Mouse (Mus musculus) MEL (cell line): Measurements from ENCODE around the gene Cmtm2b. TPM values are rescaled to one million over a fixed set of nuclear protein-coding genes. Genes with fewer than 3 reads are reported as not detected.

Experiments
- DNase-seq: peaks from one replicate; pipeline ENCODE4 v3.0.0; 2011; ENCODE audit warnings: low read depth, low spot score
- H3K27ac ChIP-seq: 2 replicates; pipeline ENCODE4 v1.5.1; 2012; ENCODE audit warnings: low read depth, mild to moderate bottlenecking, control low read depth, low read length, moderate library complexity; ENCODE audit not compliant: control insufficient read depth
- H3K27me3 ChIP-seq, 2 experiments: fragments of 150-350 bp in 1 of 2; sonication (generic) in 1 of 2; 2 replicates each; pipeline ENCODE4 v1.6.1; 2012; ENCODE audit warnings: low read length in 2 of 2, mild to moderate bottlenecking in 2 of 2, improper control_type of control experiment in 1 of 2, moderate library complexity in 1 of 2; ENCODE audit not compliant: insufficient read depth in 2 of 2, control insufficient read depth in 1 of 2
- H3K36me3 ChIP-seq, 2 experiments: 2 replicates each; pipeline ENCODE4 v1.6.1; 2012 to 2014; ENCODE audit warnings: low read length in 2 of 2, improper control_type of control experiment in 1 of 2, inconsistent platforms in 1 of 2, mild to moderate bottlenecking in 1 of 2; ENCODE audit not compliant: insufficient read depth in 2 of 2, control insufficient read depth in 1 of 2
- H3K4me1 ChIP-seq, 2 experiments: fragments of 150-350 bp in 1 of 2; sonication (generic) in 1 of 2; 2 replicates each; pipeline ENCODE4 v1.6.1; 2012; ENCODE audit warnings: low read length in 2 of 2, improper control_type of control experiment in 1 of 2, mild to moderate bottlenecking in 1 of 2; ENCODE audit not compliant: insufficient read depth in 2 of 2, control insufficient read depth in 1 of 2
- H3K4me3 ChIP-seq, 2 experiments: fragments of 150-350 bp in 1 of 2; sonication (generic) in 1 of 2; 2 replicates each; pipeline ENCODE4 v1.5.1; 2012; ENCODE audit warnings: low read depth in 2 of 2, low read length in 2 of 2, mild to moderate bottlenecking in 2 of 2, moderate library complexity in 2 of 2, control low read depth in 1 of 2, improper control_type of control experiment in 1 of 2; ENCODE audit not compliant: control insufficient read depth in 1 of 2, insufficient read depth in 1 of 2
- H3K79me2 ChIP-seq: 2 replicates; pipeline ENCODE4 v1.6.1; 2012; ENCODE audit warnings: mild to moderate bottlenecking, low read length, moderate library complexity; ENCODE audit not compliant: control insufficient read depth, poor library complexity, insufficient read depth
- H3K9ac ChIP-seq: 2 replicates; pipeline ENCODE4 v1.6.1; 2012; ENCODE audit warnings: low read depth, mild to moderate bottlenecking, control low read depth, low read length, moderate library complexity; ENCODE audit not compliant: control insufficient read depth, poor library complexity, severe bottlenecking
- H3K9me3 ChIP-seq: fragments of 150-350 bp; sonication (generic); replicated peaks from 2 replicates; pipeline ENCODE4 v1.6.1; 2012; ENCODE audit warnings: mild to moderate bottlenecking, low read length, improper control_type of control experiment, moderate library complexity; ENCODE audit not compliant: insufficient read depth
- CHD2 ChIP-seq: IDR thresholded peaks from 2 replicates; pipeline ENCODE4 v1.6.1; 2011; ENCODE audit warnings: low read length, improper control_type of control experiment
- CTCF ChIP-seq, 3 experiments: IDR thresholded peaks in 2 of 3; conservative IDR thresholded peaks in 1 of 3; 2 replicates each; pipeline ENCODE4 v1.5.1; 2011 to 2012; ENCODE audit warnings: low read length in 3 of 3, low read depth in 2 of 3, mild to moderate bottlenecking in 2 of 3, improper control_type of control experiment in 1 of 3, inconsistent platforms in 1 of 3, mixed read lengths in 1 of 3, moderate library complexity in 1 of 3; ENCODE audit not compliant: control insufficient read depth in 1 of 3, insufficient read depth in 1 of 3, poor library complexity in 1 of 3, severe bottlenecking in 1 of 3
- ETS1 ChIP-seq: IDR thresholded peaks from 2 replicates; pipeline ENCODE4 v1.6.1; 2012; ENCODE audit warnings: low read depth, mild to moderate bottlenecking, inconsistent platforms, low read length, improper control_type of control experiment, moderate library complexity
- GABPA ChIP-seq: IDR thresholded peaks from 2 replicates; pipeline ENCODE4 v1.6.1; 2012; ENCODE audit warnings: low read depth, mild to moderate bottlenecking, inconsistent platforms, low read length, improper control_type of control experiment, moderate library complexity
- GATA1 ChIP-seq: IDR thresholded peaks from 2 replicates; pipeline ENCODE4 v1.6.1; 2011; ENCODE audit warnings: low read depth, low read length, improper control_type of control experiment
- HCFC1 ChIP-seq: IDR thresholded peaks from 2 replicates; pipeline ENCODE4 v1.6.1; 2012; ENCODE audit warnings: low read depth, mild to moderate bottlenecking, inconsistent platforms, low read length, improper control_type of control experiment, moderate library complexity
- JUND ChIP-seq: IDR thresholded peaks from 2 replicates; pipeline ENCODE4 v1.6.1; 2011; ENCODE audit warnings: low read depth, mild to moderate bottlenecking, improper control_type of control experiment, low read length
- MXI1 ChIP-seq: IDR thresholded peaks from 2 replicates; pipeline ENCODE4 v1.6.1; 2011; ENCODE audit warnings: mild to moderate bottlenecking, low read depth, low read length, improper control_type of control experiment
- POLR2AphosphoS2 ChIP-seq: IDR thresholded peaks from 2 replicates; pipeline ENCODE4 v1.6.1; 2011; ENCODE audit warnings: low read length, improper control_type of control experiment
- RAD21 ChIP-seq: IDR thresholded peaks from 2 replicates; pipeline ENCODE4 v1.6.1; 2011; ENCODE audit warnings: mild to moderate bottlenecking, low read depth, low read length, improper control_type of control experiment
- RCOR1 ChIP-seq: IDR thresholded peaks from 2 replicates; pipeline ENCODE4 v1.6.1; 2012; ENCODE audit warnings: low read depth, mild to moderate bottlenecking, inconsistent platforms, low read length, improper control_type of control experiment
- SIN3A ChIP-seq: IDR thresholded peaks from 2 replicates; pipeline ENCODE4 v1.6.1; 2012; ENCODE audit warnings: low read length, improper control_type of control experiment, inconsistent platforms
- SMC3 ChIP-seq: IDR thresholded peaks from 2 replicates; pipeline ENCODE4 v1.6.1; 2011; ENCODE audit warnings: low read depth, low read length, improper control_type of control experiment
- ZC3H11A ChIP-seq: IDR thresholded peaks from 2 replicates; pipeline ENCODE4 v1.6.1; 2012; ENCODE audit warnings: low read depth, mild to moderate bottlenecking, inconsistent platforms, low read length, improper control_type of control experiment
- ZKSCAN1 ChIP-seq: IDR thresholded peaks from 2 replicates; pipeline ENCODE4 v1.6.1; 2012; ENCODE audit warnings: low read depth, mild to moderate bottlenecking, inconsistent platforms, low read length, improper control_type of control experiment, moderate library complexity
- ZMIZ1 ChIP-seq: IDR thresholded peaks from 2 replicates; pipeline ENCODE4 v1.6.1; 2012; ENCODE audit warnings: low read depth, mild to moderate bottlenecking, inconsistent platforms, low read length, improper control_type of control experiment, moderate library complexity
- ZNF384 ChIP-seq: IDR thresholded peaks from 2 replicates; pipeline ENCODE4 v1.6.1; 2012; ENCODE audit warnings: low read depth, mild to moderate bottlenecking, inconsistent platforms, low read length, improper control_type of control experiment
- polyA plus RNA-seq, 2 experiments: library from polyadenylated mRNA; stranded (reverse) in 1 of 2; unstranded in 1 of 2; fragments of >175 nt in 1 of 2; fragments of >200 nt in 1 of 2; gene quantifications; 2 replicates each; pipeline versions ENCODE4 v1.2.1 to v1.2.4; 2012; ENCODE audit warnings: low replicate concordance in 2 of 2, low read depth in 1 of 2; ENCODE audit not compliant: insufficient read length in 2 of 2, insufficient read depth in 1 of 2, missing spikeins in 1 of 2
- total RNA-seq: library from RNA; depleted of rRNA; stranded (reverse); fragments of 300-350 nt; gene quantifications from 2 replicates; pipeline ENCODE4 v1.2.3, GENCODE M21; 2012

Gene Cmtm2b
- total and polyA plus RNA-seq, 3 experiments, result not detected

- Histone ChIP-seq H3K27ac (no peak overlapping the region), H3K9me3 (no peaks in the 10 kb centered on the region), H3K36me3 (peaks cover 0 to 4% of the 10 kb centered on the region in 2 experiments; a peak in 2 of 4 replicates)
These were observed 21.9 kb downstream of the Cmtm2b start for GRCm38 (mm10) chr8:104343957-104344356.

GRCm38 (mm10) chr8:104344622-104345021 is 22.6 kb downstream of the Cmtm2b start:
- H3K9me3 ChIP-seq, result no peaks in the 10 kb centered on the region
- H3K4me3 ChIP-seq, result no peak overlapping the region

More at GRCm38 (mm10) chr8:104343957-104344356, 21.9 kb downstream of the Cmtm2b start:
- H3K9ac ChIP-seq, result no peak overlapping the region
- peaks cover 0 to 7% of the 10 kb centered on the region in 2 experiments; a peak in 2 of 4 replicates for H3K4me1 ChIP-seq
- H3K79me2 ChIP-seq, result peaks cover 10% of the 10 kb centered on the region
- TF ChIP-seq RAD21, result peak; percentile 75
- no peak for TF ChIP-seq POLR2AphosphoS2
- TF ChIP-seq ZC3H11A, result peak; percentile 44
- TF ChIP-seq HCFC1, result no peak
- no peak for TF ChIP-seq ZNF384
- peak; percentile 87 to 93 (median 92) for TF ChIP-seq CTCF (IDR thresholded peaks at IDR 0.05 in 2 of 3, conservative IDR thresholded peaks at IDR 0.05 in 1 of 3; ENCODE audit: control insufficient read depth in 1 of 3, insufficient read depth in 1 of 3, low read depth in 2 of 3, low read length in 3 of 3, poor library complexity in 1 of 3, severe bottlenecking in 1 of 3)
- peak; percentile 82 for TF ChIP-seq SMC3
- no peak for TF ChIP-seq CHD2
- no peaks in the 10 kb centered on the region for H3K27me3 ChIP-seq
- H3K4me3 ChIP-seq, result no peak overlapping the region
- DNase-seq, result peak; percentile 84

GRCm38 (mm10) chr8:104346706-104347105 is 24.7 kb downstream of the Cmtm2b start:
- TF ChIP-seq JUND (no peak), ZMIZ1 (no peak), ETS1 (no peak), SIN3A (no peak), RCOR1 (no peak), MXI1 (no peak), ZKSCAN1 (no peak)
- H3K36me3 ChIP-seq, result peaks cover 0 to 2% of the 10 kb centered on the region in 2 experiments; a peak in 2 of 4 replicates
- peaks cover 2% of the 10 kb centered on the region; the same call in 1 of the 2 replicates for H3K79me2 ChIP-seq
- DNase-seq, result no peak
- no peaks in the 10 kb centered on the region for H3K27me3 ChIP-seq
- H3K9me3 ChIP-seq, result no peaks in the 10 kb centered on the region
- H3K4me3 ChIP-seq, result no peak overlapping the region
- no peak overlapping the region for H3K9ac ChIP-seq
- no peak overlapping the region for H3K27ac ChIP-seq
- H3K4me1 ChIP-seq, result peaks cover 0 to 2% of the 10 kb centered on the region in 2 experiments; a peak in 2 of 4 replicates

More at GRCm38 (mm10) chr8:104344622-104345021, 22.6 kb downstream of the Cmtm2b start:
- H3K27ac ChIP-seq, result no peak overlapping the region
- no peaks in the 10 kb centered on the region for H3K27me3 ChIP-seq
- H3K36me3 ChIP-seq, result peaks cover 0 to 4% of the 10 kb centered on the region in 2 experiments; a peak in 2 of 4 replicates
- no peak for DNase-seq
- peaks cover 0 to 7% of the 10 kb centered on the region in 2 experiments; a peak in 2 of 4 replicates for H3K4me1 ChIP-seq
- peaks cover 10% of the 10 kb centered on the region for H3K79me2 ChIP-seq
- TF ChIP-seq GABPA (no peak), JUND (no peak), GATA1 (no peak), POLR2AphosphoS2 (no peak)
- TF ChIP-seq, all 39 proteins: peak for 0
- H3K9ac ChIP-seq, result no peak overlapping the region
